In genomic region chr19:8786008-8786781, GRCm38 (mm10) we compare ENCODE assay signal across 8 mouse cellular contexts. TPM values are rescaled to one million over a fixed set of nuclear protein-coding genes. Genes with fewer than 3 reads are reported as not detected.
DNase-seq lines count a peak whose midpoint lies in the region; ATAC-seq and TF ChIP-seq lines count a peak whose summit lies in the region.

Taf6l (minus strand) TSS chr19:8786417.

- H3K27ac ChIP-seq in ES-Bruce4 (ENCODE audit: insufficient read depth, low read length): peak within 1 kb of the TSS; percentile 23
- H3K27ac ChIP-seq in forebrain, embryonic 13.5 days: peak within 1 kb of the TSS; percentile 68
- H3K27ac ChIP-seq in liver, postnatal 0 days (ENCODE audit: low read depth): peak within 1 kb of the TSS; percentile 57
- H3K27ac ChIP-seq in neural tube, embryonic 14.5 days (ENCODE audit: low read depth, low read length): peak within 1 kb of the TSS; percentile 67

- H3K4me3 ChIP-seq in ES-Bruce4 (ENCODE audit: low read depth, low read length): peak within 1 kb of the TSS; percentile 96
- H3K4me3 ChIP-seq in forebrain, embryonic 13.5 days: peak within 1 kb of the TSS; percentile 76
- peak within 1 kb of the TSS; percentile 62 for H3K4me3 ChIP-seq in liver, postnatal 0 days (ENCODE audit: low read depth, low read length)
- peak within 1 kb of the TSS; percentile 71 for H3K4me3 ChIP-seq in neural tube, embryonic 14.5 days (ENCODE audit: low read depth, low read length)

- peak; percentile 17 for TF ChIP-seq POLR2A in ES-Bruce4 (IDR thresholded peaks at IDR 0.05; ENCODE audit: insufficient read depth, low read length)

- peaks cover 13% of the 10 kb centered on the region for H3K36me3 ChIP-seq in ES-Bruce4 (ENCODE audit: control insufficient read depth, insufficient read depth, low read length, poor library complexity, severe bottlenecking)
- peaks cover 37% of the 10 kb centered on the region for H3K36me3 ChIP-seq in forebrain, embryonic 13.5 days (ENCODE audit: poor library complexity, severe bottlenecking)
- peaks cover 23% of the 10 kb centered on the region for H3K36me3 ChIP-seq in liver, postnatal 0 days (replicated peaks; ENCODE audit: insufficient read depth, low read length)
- peaks cover 19% of the 10 kb centered on the region; the same call in 1 of the 2 replicates for H3K36me3 ChIP-seq in neural tube, embryonic 14.5 days (ENCODE audit: control insufficient read depth, insufficient read depth, low read length)

- 0 out of 2 replicates have a peak, but pooled peaks have one; percentile 14 for TF ChIP-seq EP300 in ES-Bruce4 (IDR thresholded peaks at IDR 0.05; ENCODE audit: insufficient read depth, low read depth, low read length)
- no peak for TF ChIP-seq EP300 in liver, postnatal 0 days (IDR thresholded peaks at IDR 0.05; ENCODE audit: low read depth)

- peak; percentile 99 for ATAC-seq in cerebellum, adult (ENCODE audit: insufficient number of reproducible peaks, low FRiP score, low TSS enrichment)
- peak; percentile 100 for ATAC-seq in forebrain, embryonic 13.5 days
- peak; percentile 100 for ATAC-seq in liver, postnatal 0 days
- peak; percentile 100 for ATAC-seq in neural tube, embryonic 14.5 days (ENCODE audit: low read depth)

- 1% methylated on average over 32 of the region's 32 CpGs for WGBS in forebrain, embryonic 13.5 days
- WGBS in large intestine, adult 2 months: under 1% methylated on average over 32 of the region's 32 CpGs
- WGBS in liver, postnatal 0 days (ENCODE audit: insufficient replicate concordance): 2% methylated on average over 32 of the region's 32 CpGs
- WGBS in neural tube, embryonic 14.5 days: under 1% methylated on average over 31 of the region's 32 CpGs

- peak within 1 kb of the TSS; percentile 46 for H3K9ac ChIP-seq in ES-Bruce4 (ENCODE audit: low read depth, poor library complexity, severe bottlenecking)
- peak within 1 kb of the TSS; percentile 71 for H3K9ac ChIP-seq in forebrain, embryonic 13.5 days
- peak within 1 kb of the TSS; percentile 63 for H3K9ac ChIP-seq in liver, postnatal 0 days (replicated peaks)
- peak within 1 kb of the TSS; percentile 69 for H3K9ac ChIP-seq in neural tube, embryonic 14.5 days (replicated peaks; ENCODE audit: low read depth, low read length)

- DNase-seq in heart, postnatal 10 days: peak; percentile 94 to 95
- peak; percentile 95 for DNase-seq in large intestine, adult 2 months (ENCODE audit: low read depth, low spot score)
- peak; percentile 94 for DNase-seq in liver, postnatal 0 days
- peak; percentile 87 for DNase-seq in testis, postnatal 10 days (ENCODE audit: low spot score)

- no peaks in the 10 kb centered on the region for H3K9me3 ChIP-seq in ES-Bruce4 (replicated peaks; ENCODE audit: control insufficient read depth, insufficient read depth, low read length, poor library complexity, severe bottlenecking)
- H3K9me3 ChIP-seq in forebrain, embryonic 13.5 days (replicated peaks): no peaks in the 10 kb centered on the region
- no peaks in the 10 kb centered on the region for H3K9me3 ChIP-seq in liver, postnatal 0 days (ENCODE audit: low read length)
- H3K9me3 ChIP-seq in neural tube, embryonic 14.5 days (ENCODE audit: control insufficient read depth, low read length): no peaks in the 10 kb centered on the region

- H3K4me2 ChIP-seq in forebrain, embryonic 13.5 days: peak within 1 kb of the TSS; percentile 78
- H3K4me2 ChIP-seq in liver, postnatal 0 days (ENCODE audit: low read depth, low read length): peak within 1 kb of the TSS; percentile 68
- peak within 1 kb of the TSS; percentile 72 for H3K4me2 ChIP-seq in neural tube, embryonic 14.5 days (ENCODE audit: low read depth, low read length)

- intact Hi-C loops in heart, postnatal 10 days (cut with DNase I): no loop called here

- TF ChIP-seq CTCF in ES-Bruce4 (IDR thresholded peaks at IDR 0.05; ENCODE audit: low read depth, low read length): no peak
- TF ChIP-seq CTCF in liver, postnatal 0 days (IDR thresholded peaks at IDR 0.05; ENCODE audit: low read depth): peak; percentile 48

- H3K4me1 ChIP-seq in ES-Bruce4 (ENCODE audit: control insufficient read depth, insufficient read depth, low read length): no peaks in the 10 kb centered on the region
- H3K4me1 ChIP-seq in forebrain, embryonic 13.5 days: peaks cover 15% of the 10 kb centered on the region
- H3K4me1 ChIP-seq in liver, postnatal 0 days (ENCODE audit: insufficient read depth): peaks cover 6% of the 10 kb centered on the region; the same call in 1 of the 2 replicates
- H3K4me1 ChIP-seq in neural tube, embryonic 14.5 days (ENCODE audit: control insufficient read depth, insufficient read depth, low read length): peaks cover 10% of the 10 kb centered on the region; the same call in 1 of the 2 replicates

- no peaks in the 10 kb centered on the region for H3K27me3 ChIP-seq in ES-Bruce4 (ENCODE audit: control insufficient read depth, insufficient read depth, low read length, poor library complexity, severe bottlenecking)
- H3K27me3 ChIP-seq in forebrain, embryonic 13.5 days: no peaks in the 10 kb centered on the region
- no peaks in the 10 kb centered on the region for H3K27me3 ChIP-seq in liver, postnatal 0 days (ENCODE audit: insufficient read depth, low read length)
- no peaks in the 10 kb centered on the region for H3K27me3 ChIP-seq in neural tube, embryonic 14.5 days (ENCODE audit: control insufficient read depth, insufficient read depth, low read length)

RNA-seq across cellular contexts. Expression of gene Taf6l, which starts in this region (rescaled TPM):
- polyA plus RNA-seq in ES-Bruce4 (2011; ENCODE audit: insufficient read depth, insufficient read length, low read depth, missing spikeins): 17.1 and 17.7 TPM in 2 replicates
- 30.1 and 33.0 TPM in 2 replicates for polyA plus RNA-seq in forebrain, embryonic 13.5 days (2015; fragmentation: Nextera tagmentation; extraction: Ambion mirVana)
- 10 to 100 TPM in 1 of 2 experiments, 1 to 10 TPM in 1; 9.5 to 10.2 TPM for total RNA-seq in heart, postnatal 10 days (2021)
- 7.8 and 8.1 TPM in 2 replicates for polyA plus RNA-seq in large intestine, adult 2 months (2012; rRNA removed)
- 6.6 and 7.9 TPM in 2 replicates for polyA plus RNA-seq in liver, postnatal 0 days (2015; fragmentation: Nextera tagmentation; extraction: Ambion mirVana)
- polyA plus RNA-seq in neural tube, embryonic 14.5 days (2014; fragmentation: Nextera tagmentation; extraction: Ambion mirVana): 17.7 and 19.0 TPM in 2 replicates

Comparison
In these comparisons a context has a peak if more than half of its experiments do, and no peak if none do; other contexts are left out.
1. Peak in every context shown above with its lines: DNase-seq, ATAC-seq, H3K4me3 ChIP-seq and H3K27ac ChIP-seq.